Mouse (Mus musculus): ENCODE results near the gene Rnaseh2b.
A peak's percentile ranks its signal among the peaks of the same experiment; 100 is the strongest.

Gene Rnaseh2b

DNA sequence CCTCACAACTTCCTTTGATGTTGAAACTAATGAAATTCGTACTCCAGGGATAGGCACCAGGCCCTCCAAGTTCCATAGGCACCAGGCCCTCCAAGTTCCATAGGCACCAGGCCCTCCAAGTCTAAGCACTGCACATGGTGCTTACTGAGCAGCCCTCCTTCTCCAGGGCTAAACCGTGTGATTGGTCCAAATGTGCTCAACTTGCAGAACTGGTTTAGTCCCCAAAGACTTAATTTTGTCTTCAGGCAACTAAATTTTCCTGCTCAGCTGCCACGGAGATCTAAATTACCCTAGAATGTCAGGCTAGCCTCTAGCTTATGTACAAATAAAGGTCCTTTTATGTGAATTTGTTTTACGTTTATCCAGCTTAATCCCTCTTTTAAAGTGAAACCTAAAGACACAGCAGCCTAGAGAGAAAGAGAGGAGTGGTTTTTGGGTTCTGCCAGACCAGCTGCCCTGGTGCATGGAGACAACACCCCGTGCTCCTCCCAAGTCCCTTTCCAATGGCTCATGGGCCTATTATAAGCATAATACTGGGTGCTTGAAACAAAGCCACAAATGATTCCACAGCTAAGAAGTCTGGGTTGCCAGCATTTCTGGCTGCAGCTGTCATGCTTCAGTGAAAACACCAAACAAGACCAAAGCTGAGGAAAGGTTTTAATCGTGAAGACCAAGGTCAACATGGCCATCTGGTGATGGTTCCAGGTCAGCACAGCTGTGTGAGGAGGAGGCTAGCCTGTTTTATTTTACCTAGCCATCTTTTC lies 30.4 kb downstream of the Rnaseh2b start:
- no peak for DNase-seq

DNA sequence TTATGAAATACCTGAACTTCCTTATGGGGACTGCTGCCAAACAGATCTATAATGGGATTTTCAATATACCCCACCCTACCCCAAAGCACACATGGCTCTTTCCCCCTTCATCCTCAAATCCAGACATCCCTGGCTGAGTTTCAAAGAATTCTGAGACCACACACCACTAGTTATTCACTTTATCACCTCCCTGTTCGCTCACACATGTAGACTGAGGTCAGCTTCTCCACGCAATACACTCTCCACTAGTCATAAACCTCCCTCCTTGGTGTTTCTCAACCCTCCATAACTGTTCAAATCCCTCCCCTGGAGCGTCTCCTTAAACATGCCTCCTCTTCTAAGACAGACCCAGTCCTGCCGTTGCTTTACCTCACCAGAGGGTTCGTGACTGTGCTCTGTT lies 31.1 kb downstream of the Rnaseh2b start:
- no peak for DNase-seq

DNA sequence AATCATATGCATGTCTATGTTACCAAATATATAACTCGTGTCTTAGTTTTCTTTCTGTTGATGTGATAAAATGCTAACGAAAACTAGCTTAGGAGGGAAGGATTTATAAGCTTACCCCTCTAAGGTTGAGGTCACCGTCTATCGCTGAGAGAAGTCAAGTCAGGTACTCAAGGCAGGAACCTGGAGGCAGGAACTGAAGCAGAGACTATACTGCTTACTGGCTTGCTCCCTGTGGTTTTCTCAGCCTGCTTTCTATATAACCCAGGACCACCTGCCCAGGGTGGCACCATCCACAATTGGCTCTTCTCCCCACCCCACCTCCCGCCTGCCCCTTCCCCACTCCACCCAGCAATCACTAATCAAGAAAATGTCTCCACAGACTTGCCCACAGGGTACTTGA lies 32.6 kb downstream of the Rnaseh2b start:
- no peak for DNase-seq

DNA sequence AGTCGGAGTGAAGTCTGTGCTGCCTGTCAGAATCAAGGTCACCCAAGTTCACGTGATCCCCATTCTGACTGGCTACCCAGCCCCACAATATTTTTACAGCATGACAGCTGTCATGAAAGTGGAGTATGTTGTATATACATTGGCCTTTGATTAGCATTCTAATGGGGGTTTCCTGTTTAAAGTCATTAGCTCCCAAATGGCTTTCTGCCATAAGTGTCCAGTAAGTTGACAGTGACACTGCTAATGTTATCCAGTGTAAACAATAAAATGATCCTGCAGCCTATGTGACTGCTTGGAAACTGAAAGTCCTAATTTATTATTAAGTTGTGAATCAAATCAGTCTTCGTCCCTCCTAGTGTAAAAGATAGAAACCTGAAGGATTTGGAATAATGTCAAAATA lies 33.6 kb downstream of the Rnaseh2b start:
- no peak for DNase-seq

DNA sequence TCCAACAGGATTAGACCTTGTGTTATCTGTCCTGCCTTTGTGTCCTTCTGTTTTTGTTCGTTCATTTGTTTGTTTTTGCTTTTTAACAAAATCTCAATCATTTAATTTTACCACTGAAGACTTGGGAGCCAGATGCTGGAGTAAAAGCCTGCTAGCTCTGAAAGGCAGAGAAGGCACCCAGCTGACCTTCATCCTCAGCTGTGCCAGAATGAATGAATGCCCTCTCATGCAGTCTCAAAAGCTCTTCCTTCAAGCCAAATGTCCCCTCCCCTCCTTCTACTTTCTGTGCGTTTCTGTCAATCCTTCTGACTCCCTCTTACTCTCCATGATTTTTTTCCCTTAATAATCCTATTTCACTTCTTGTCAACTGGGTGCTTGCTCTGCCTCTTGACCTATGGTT lies 34.8 kb downstream of the Rnaseh2b start:
- DNase-seq, result no peak

DNA sequence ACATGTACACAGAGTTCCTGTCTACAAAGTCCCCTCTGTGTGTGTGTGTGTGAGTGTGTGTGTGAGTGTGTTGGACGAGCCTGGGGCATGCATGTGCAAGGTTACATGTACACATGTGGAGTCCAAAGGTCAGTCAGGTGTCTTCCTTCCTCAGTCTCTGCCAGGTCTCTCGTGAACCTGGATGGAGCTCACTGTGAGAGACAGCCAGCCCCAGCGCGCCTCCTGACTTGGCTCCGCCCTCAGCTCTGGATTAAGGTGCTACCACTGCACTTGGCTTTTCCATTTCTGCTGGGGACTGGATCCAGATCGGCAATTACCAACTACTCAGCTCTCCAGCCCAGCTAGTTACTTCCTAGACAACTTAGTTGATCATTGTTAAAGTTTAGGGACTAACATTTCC lies 36.2 kb downstream of the Rnaseh2b start:
- no peak for DNase-seq

DNA sequence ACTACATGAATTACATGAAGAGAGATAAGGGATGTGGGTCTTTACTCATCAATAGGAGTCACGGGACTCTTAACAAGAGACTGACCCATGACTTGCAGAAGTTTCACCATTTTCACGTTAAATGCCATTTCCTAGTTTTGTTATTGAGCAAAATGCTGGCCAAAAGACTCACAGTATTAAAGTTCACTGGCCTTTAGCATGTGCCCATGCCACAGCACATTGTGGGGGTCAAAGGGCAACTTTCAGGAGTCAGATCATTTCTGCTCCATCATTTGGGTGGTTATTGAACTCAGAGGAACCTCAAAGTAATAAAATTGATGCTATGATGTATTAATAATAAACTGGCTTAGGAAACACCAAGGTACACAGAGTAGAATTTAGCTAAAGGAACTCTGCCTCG lies 37.2 kb downstream of the Rnaseh2b start:
- no peak for DNase-seq

DNA sequence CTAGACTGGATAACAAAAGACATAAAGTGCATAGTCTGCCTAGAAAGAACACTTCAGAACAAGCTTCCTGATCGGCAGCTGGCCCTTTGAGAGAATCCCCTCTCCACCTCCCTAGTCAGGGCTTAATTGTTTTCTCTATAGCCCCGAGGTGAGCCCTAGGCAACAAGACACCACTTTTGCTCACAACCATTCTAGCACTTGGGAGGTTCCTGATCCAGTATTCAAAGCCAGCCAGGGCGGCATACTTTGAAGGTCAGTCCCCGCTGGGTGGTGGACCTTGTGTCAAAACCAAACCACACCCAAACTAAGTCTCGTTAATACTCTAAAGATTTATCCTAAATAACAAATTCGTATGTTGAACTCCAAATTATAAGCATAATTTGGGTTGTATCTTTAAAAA lies 39.1 kb downstream of the Rnaseh2b start:
- no peak for DNase-seq

DNA sequence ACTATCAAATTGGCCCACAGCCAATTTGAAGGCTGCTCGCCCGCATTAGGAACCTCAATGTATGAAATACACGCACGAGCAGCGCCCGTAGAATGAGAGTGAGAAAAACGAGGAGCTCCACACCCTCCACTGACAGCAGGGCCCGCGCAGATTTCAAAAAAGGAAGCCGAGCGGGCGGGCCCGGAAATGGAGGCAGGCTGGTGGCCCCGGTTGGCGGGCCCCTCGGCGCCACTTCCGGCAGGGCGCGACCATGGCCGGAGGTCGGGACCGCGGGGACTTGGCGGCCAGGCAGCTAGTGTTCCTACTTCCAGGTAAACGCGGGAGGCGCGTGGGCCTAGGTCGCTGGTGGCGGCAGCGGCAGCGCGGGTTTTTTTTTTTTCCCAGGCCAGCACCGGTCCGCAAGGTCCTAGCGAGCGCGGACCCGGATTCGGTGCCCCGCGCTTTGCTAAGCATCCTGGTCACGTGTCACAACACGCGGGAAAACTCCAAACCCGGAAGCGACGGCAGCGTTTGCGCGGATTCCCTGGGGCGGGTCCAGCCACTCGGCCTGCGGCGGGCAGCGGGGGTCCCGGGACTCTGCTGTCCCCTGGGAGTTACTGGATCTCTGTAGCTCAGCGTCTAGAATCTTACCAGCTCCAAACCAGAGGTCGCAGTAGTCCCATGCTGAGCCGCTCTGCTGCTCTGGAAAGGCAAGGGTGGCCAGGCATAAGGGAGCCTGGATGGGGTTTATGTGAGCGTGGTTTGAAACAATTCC lies 39.7 kb downstream of the Rnaseh2b start:
- DNase-seq, result peak; percentile 90 to 93

DNA sequence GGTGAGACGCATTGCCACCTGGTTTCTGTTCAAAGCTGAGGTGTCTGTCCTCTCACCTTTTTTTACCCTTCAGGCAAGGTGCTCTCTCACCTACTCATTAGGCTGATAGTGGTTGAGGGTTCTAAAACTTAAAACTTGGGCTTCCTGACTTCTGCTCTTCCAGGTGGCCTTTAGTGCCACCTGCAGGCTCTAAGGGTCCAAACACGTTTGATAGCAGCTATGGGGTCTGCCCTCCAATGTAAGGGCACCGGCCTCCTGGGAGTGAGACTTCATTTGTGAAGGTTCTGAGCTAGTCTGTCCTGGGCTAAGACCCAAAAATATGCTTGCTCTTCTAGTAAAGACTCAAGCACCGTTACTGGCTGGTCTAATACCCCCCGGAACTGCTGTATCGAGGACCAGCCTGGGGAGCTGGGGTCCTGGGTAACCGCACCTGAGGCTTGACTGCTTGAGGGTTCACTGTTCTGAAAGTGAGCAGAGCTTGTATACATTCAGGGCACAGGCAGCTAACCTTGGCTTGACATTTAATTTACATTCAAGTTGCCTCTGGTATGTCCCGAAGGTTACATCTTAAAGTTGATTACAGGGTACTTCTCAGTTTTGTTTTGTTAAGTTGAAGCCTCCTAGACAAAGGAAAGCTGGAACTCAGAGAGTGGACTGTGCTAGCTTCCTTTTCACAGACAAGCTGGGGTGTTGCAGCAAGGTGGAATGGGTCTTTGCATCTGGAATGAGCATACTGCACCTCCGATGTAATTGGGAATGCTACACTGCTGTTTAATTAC lies 41.7 kb downstream of the Rnaseh2b start:
- no peak for DNase-seq

DNA sequence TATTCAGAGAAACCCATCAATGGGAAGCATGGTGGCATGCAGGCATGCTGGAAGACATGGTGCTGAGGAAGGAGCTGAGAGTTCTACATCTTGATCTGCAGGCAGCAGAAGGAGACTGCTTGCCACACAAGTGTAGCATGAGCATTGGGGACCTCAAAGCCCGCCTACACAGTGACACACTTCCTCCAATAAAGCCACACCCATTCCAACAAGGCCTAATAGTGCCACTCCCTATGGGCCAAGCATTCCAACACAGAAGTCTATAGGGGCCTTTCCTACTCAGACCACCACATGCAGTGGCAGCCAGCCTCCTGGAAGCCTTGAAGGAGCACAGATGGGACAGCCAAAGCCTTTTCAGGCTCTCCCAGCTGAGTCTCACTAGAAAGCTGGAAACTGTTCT lies 46.8 kb downstream of the Rnaseh2b start:
- DNase-seq, result no peak

DNA sequence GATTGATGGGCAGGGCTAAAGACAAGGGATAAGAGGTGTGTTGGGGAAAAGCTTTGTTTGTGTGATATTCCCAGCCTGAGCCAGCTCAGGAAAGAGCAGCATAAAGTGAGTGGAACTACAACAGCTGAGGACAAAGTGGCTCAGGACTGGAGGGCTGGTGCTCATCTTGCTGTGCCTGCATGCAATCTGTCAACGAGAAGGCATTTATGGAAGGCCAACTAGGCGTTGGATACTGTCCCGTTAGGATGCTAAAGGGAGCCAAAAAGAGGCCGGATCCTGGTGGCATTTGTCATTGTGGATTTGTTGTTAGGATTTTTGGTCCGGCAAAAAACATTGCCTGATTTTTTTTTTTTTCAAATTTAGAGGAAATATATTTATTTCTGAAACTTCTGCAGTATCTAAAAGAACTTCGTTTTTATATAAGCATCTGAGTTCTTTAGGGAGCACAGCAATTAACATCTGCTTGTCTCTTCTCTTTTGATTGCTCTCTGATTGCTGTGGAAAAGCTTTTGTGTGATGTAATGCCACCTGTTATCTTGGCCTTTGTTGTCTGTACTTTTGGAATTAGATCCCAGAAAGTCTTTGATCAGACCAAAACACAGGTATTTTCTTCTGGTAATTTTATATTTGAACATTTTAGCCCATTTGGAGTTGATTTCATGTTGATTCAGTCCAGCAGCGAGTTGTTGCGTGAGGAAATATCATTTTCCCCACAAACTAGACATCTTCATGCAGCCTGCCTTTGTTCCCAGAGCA lies 49.7 kb downstream of the Rnaseh2b start:
- DNase-seq, result peak; percentile 43 to 58

DNA sequence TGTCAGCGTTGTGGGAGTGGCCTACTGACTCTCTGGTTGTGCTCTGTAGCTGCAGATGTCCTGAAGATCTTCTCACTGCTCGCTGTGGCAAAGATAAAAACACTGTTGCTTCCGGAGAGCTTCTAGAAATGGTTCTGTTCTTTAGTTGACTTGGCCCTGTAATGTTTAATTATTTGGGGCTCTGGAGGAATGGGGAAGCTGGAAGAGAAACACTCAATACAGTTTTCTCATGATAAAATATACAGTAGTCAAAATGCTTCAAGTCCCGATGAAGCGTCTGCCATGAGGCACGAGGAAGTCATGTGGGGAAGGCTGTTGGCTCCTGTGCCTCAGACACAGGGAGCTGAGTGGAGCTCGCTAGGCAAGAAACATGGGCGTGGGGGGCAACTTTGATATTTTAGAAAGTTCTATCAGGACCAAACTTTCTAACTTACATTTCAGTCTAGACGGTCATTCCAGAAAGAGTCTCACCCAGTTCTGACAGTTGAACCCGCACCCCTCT lies 50.3 kb downstream of the Rnaseh2b start:
- no peak for DNase-seq

DNA sequence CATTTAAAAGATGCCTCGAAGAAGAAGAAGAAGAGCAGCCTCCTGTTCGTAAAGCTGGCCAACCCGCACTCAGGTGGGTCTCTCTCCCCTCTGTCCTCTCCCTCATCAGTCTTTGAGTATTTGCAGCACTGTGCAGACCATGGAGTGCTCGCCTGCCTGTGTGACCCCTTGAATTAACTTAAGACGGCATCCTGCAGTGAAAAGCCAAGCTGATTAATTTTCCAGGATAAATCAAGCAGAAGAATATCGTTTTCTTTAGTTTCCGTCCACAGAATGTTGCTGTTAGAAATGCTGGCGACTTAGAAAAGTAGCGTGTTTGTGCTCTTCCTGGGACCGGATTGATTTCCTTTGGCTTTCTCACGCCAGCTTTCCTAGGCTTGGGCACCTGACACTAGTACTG lies 54.2 kb downstream of the Rnaseh2b start:
- DNase-seq, result no peak

DNA sequence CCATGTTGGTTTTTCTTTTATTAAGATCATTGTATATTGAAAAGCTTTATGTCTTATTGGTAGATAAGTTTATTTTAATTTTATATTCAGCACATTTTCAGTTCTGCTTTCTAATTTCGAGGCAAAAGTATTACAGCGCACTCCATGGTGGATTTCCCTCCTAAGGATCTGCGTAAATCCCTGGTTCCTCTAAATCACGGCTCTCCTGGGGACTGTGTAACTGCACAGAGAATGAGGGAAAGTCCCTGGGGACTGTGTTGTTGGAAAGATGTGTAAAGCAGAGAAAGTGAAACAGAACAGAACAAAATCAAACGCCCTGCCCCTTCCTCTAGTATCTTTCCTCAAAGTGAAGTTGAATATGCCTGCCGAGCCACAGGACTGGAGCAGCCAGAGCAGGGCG lies 54.7 kb downstream of the Rnaseh2b start:
- DNase-seq, result no peak

DNA sequence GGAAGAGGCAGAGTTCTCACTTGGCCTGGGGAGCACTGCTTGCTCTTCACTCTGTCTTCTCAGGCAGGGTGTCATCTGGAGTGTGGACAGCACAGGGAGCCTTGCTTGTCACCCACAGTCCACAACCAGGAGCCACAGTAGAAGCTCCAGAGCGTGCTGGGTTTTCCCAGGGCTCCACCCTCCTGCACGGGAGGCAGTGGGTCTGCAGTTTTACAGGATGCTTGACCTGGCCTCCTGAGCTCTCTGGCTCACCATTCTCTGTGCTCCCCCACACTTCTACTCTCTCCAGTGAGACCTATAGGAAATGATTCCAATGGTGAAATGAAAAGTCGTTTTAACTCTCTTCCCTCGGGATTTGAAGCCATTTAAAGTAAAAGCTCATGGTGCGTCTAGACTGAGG lies 57.4 kb downstream of the Rnaseh2b start:
- no peak for DNase-seq

DNA sequence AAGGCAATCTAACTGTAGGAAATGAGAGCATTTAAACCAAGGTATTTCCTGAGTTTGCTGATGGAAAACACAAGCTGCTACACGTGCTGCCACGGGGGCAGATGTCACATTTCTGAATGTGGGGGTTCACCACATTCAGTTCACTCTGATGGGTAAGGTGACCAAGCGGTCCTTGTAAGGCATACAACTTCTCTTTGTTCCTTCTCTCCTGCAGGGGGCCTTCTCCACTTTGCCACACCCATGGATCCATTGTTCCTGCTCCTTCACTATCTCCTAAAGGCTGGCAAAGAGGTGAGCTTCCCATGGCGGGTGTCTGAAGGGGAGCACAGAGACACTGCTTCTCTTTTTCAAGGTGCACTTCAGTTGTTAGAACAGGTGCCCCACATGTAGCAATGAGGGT lies 57.8 kb downstream of the Rnaseh2b start:
- DNase-seq, result no peak

DNA sequence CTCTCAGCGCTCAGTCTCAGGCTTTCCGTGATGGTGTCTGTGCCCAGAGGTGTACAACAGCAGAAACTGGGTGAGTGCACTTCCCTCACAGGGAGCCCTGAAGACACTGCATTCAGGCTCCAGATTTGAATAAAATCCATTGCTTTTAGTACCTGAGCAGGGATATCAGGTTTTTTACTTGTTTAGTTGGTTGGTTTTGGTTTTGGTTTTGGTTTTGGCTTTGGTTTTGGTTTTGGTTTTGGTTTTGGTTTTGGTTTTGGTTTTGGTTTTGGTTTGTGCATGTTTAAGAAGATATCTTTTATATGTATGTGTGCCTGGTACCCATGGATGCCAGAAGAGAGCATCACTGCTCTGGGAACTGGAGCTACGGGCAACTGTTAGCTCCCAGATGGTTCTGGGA lies 58.5 kb downstream of the Rnaseh2b start:
- DNase-seq, result no peak

DNA sequence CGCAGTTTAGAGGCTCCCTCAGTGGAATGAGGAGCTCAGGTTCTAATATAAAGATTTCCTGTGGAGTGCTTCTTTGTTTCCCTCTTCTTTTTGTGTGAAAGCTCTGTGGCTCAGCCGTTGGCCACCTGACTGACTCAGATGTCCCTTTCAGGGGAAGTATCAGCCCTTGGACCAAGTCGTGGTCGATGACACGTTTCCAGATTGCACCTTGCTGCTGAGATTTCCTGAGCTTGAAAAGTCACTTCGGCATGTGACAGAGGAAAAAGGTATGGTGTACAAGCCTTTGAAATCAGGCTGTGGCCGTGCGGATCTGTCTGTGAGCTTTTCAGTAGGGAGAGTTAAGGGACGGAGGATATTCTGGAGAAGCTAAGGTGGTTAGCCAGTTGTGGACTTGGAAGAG lies 61.0 kb downstream of the Rnaseh2b start:
- DNase-seq, result no peak

DNA sequence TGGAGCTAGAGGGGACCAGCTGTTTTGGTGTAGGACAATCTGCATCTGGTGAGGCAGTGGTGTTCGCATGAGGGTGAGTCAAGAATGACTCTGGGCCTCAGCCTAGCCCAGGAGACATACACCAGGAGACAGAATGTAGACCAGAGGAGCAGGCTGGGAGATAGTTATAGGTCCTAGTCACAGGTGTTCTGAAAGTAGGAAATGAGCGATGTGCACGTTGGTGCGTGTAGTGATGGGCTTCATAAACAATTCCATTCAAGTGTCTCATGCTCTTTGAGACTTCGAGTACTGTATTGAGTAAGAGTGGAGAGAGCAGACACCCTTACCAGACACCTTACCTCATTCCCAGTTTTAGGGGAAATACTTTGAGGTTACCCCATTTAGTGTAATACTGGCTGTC lies 61.4 kb downstream of the Rnaseh2b start:
- DNase-seq, result no peak

DNA sequence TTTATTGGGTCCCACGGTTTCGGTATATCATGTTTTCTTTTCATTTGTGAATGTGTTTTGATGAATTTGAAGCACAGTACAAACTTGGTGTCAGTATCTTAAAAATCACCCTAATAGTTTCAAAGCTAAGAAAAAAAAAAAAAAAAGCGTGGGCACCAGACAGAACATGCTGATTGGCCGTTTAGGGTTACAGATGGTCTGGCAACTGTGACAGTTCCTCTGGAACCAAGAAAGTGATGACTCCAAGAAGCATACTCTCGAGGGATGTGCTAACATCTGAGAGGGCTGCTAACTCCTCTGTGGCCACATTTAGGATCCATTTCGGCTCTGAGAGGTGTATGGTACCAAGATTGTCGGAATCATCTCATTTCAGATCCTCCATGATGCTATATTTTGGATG lies 62.8 kb downstream of the Rnaseh2b start:
- DNase-seq, result no peak

DNA sequence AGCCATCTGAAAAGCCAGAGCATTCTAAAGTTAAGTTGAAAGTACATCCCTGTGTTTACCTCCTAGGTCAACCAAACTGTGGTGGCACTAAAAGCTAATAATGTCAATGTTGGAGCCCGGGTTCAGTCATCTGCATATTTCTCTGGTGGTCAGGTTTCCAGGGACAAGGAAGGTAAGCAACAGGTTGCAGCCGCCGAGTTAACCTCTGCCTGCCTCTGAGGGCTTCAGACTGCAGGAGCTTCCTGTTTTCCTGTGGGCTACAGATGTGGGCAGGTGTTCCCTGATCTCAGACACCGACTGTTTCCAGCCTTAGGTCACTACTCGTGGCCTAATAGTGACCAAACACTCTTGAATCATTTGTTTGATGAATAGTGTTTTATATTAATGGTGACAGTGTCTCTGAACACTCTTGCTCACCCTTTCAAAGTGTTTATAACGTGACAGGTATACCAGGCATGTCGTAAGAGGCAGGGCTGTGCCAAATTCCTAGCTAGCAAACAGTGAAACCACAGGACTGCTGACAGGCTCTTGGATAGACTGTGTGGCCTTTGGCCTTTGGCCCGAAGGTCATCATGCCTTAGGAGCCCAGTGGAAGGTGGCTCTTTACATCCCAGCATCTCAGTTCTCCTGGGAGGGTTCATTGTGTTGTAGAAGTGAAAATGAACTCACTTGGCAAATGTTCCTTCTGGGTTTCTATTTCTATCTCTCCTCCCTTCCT lies 69.0 kb downstream of the Rnaseh2b start:
- DNase-seq, result no peak

All from cerebellum, postnatal 25 days (tissue).